Mouse (Mus musculus): Measurements from ENCODE around the gene Yme1l1.

DNA sequence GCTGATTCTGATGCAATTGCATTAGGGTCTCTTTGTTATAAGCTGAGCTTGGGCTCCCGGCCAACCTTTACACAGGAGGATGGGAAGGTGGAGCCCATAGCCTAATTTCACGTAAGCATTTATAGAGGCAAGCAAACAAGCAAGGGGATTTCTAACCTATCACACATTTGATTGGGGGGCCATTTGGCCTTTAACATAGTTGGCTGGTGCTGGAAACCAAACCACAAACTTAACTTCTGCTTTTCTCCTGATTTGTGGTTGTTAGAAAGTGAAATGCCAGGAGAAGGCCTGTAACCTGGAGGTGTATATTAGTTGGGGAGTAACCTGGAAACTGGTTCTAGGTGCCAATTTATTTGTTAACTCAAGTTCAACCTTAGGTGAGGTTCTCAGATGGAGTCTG is 72.3 kb downstream of the Yme1l1 start:
- TF ChIP-seq CTCF (IDR thresholded peaks at IDR 0.05; ENCODE audit: borderline replicate concordance, insufficient read depth, low read depth, low read length): no peak
- TF ChIP-seq POLR2A (IDR thresholded peaks at IDR 0.05; ENCODE audit: borderline replicate concordance, insufficient read depth, low read length): no peak

Measured in cerebellum, adult 2 months (tissue).